Mouse (Mus musculus) adrenal gland, adult 2 months (tissue): ENCODE data around the gene Grb7. TPM values are rescaled to one million over a fixed set of nuclear protein-coding genes. Genes with fewer than 3 reads are reported as not detected.

Source experiments
- DNase-seq: peaks from one replicate; pipeline ENCODE4 v3.0.0; 2021
- polyA plus RNA-seq: library from polyadenylated mRNA; depleted of rRNA; stranded (reverse); fragments of >200 nt; gene quantifications from 2 replicates; pipeline ENCODE4 v1.2.3, GENCODE M21; 2012
- total RNA-seq, 2 experiments: library from RNA; stranded (reverse); gene quantifications; 2 replicates each; pipeline ENCODE4 v1.2.3; 2021

The Grb7 gene
- total and polyA plus RNA-seq, 3 experiments, result 0.35 to 0.97 (median 0.45) TPM

GRCm38 (mm10) chr11:98445679-98446078, 515 bp upstream of the Grb7 start:
- no peak for DNase-seq

GRCm38 (mm10) chr11:98446562-98447474, 624 bp downstream of the Grb7 start:
- peak; percentile 31 for DNase-seq

- no peak for DNase-seq
Measured at GRCm38 (mm10) chr11:98447475-98447834, 1.3 kb downstream of the Grb7 start.

- DNase-seq, result no peak
Measured at GRCm38 (mm10) chr11:98448191-98448790, 2.1 kb downstream of the Grb7 start.

- DNase-seq, result no peak
Measured at GRCm38 (mm10) chr11:98449419-98449818, 3.2 kb downstream of the Grb7 start.

- DNase-seq, result no peak
Measured at GRCm38 (mm10) chr11:98449921-98450771, 4.0 kb downstream of the Grb7 start.

- no peak for DNase-seq
Measured at GRCm38 (mm10) chr11:98455484-98455883, 9.3 kb downstream of the Grb7 start.

GRCm38 (mm10) chr11:98456545-98456944, 10.4 kb downstream of the Grb7 start:
- DNase-seq, result no peak

- DNase-seq, result no peak
Measured at GRCm38 (mm10) chr11:98456945-98457344, 10.8 kb downstream of the Grb7 start.

- DNase-seq, result peak; percentile 87
Measured at GRCm38 (mm10) chr11:98457367-98458120, 11.3 kb downstream of the Grb7 start.

GRCm38 (mm10) chr11:98458121-98458990, 12.2 kb downstream of the Grb7 start:
- no peak for DNase-seq

GRCm38 (mm10) chr11:98459071-98459741, 13.0 kb downstream of the Grb7 start:
- no peak for DNase-seq

GRCm38 (mm10) chr11:98459860-98460259, 13.7 kb downstream of the Grb7 start:
- no peak for DNase-seq

- no peak for DNase-seq
Measured at GRCm38 (mm10) chr11:98461109-98461720, 15.0 kb downstream of the Grb7 start.

GRCm38 (mm10) chr11:98462255-98462654, 16.1 kb downstream of the Grb7 start:
- DNase-seq, result no peak

GRCm38 (mm10) chr11:98463911-98464310, 17.7 kb downstream of the Grb7 start:
- no peak for DNase-seq

GRCm38 (mm10) chr11:98464516-98464915, 18.3 kb downstream of the Grb7 start:
- no peak for DNase-seq

- DNase-seq, result peak; percentile 47
Measured at GRCm38 (mm10) chr11:98469761-98470714, 23.8 kb downstream of the Grb7 start.
